Mouse (Mus musculus): Measurements from ENCODE around the gene Gstt1. TPM values are rescaled to one million over a fixed set of nuclear protein-coding genes. Genes with fewer than 3 reads are reported as not detected.

Gstt1 gene
- polyA plus RNA-seq, 1 experiment from 2014 or later = 13.5 TPM

DNA sequence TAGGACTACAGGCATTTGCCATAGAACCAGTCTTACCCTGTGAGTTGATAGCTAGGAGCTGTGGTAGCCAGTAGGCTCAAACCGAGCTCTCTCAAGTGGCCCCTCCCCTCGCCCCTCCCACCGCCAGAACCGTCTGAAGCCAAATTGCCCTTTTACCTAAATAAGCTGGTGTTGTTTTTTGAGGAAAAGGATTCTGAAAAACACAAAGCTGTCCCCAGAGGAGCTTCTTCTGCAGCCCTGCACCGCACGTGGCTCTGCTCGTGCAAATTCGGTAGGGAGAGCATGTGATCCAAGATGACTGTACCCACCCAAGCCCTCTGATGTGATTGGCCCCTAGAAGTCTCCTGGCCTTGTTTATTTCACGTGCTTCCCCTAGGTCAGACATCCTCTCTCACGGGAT, 36.9 kb upstream of the Gstt1 start:
- 0% methylated on average over 10 of the region's 10 CpGs for WGBS
- Histone ChIP-seq H3K27me3 (ENCODE audit: control insufficient read depth, insufficient read depth, low read length) (peaks cover 7% of the 10 kb centered on the region; the same call in 1 of the 2 replicates), H3K36me3 (ENCODE audit: control insufficient read depth, insufficient read depth, low read length) (no peaks in the 10 kb centered on the region), H3K4me2 (ENCODE audit: low read length) (peak overlapping the region; percentile 86), H3K4me3 (ENCODE audit: control insufficient read depth in 1 of 2, insufficient read depth in 1 of 2, low read depth in 1 of 2, low read length in 2 of 2) (peak overlapping the region; percentile 35 to 49), H3K4me1 (ENCODE audit: control insufficient read depth in 2 of 2, insufficient read depth in 2 of 2, low read length in 2 of 2) (peaks cover 15 to 31% of the 10 kb centered on the region in 2 experiments), H3K9ac (ENCODE audit: low read length) (peak overlapping the region; percentile 26; the same call in 1 of the 2 replicates), H3K9me3 (ENCODE audit: control insufficient read depth, low read length) (no peaks in the 10 kb centered on the region), H3K27ac (replicated peaks in 1 of 2; ENCODE audit: control insufficient read depth in 1 of 2, insufficient read depth in 1 of 2, low read depth in 2 of 2, low read length in 2 of 2) (no peak overlapping the region)
- ATAC-seq (ENCODE audit: insufficient number of reproducible peaks, insufficient read depth, low FRiP score, low read depth) = peak; percentile 10; the same call in 1 of the 2 replicates

DNA sequence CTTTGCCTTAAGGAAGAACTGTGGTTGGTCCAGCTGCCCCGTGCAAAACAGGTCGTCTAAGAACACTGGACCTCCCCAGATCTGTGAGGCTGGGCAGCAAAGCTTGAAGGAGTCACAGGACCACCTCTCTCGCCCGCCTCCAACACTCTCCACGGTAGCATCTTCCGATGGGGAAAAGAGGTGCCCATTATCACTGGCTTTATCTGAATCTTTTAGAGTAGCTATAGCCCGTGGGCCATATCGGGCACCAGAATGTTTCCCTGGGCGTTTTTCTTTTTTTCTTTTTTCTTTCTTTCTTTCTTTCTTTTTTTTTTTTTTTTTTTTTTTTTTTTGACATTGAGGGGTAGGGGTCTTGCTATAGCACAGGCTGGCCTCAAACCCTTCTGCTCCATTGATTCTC, 36.3 kb upstream of the Gstt1 start:
- 10% methylated on average over 9 of the region's 9 CpGs for WGBS
- Histone ChIP-seq H3K27ac (replicated peaks in 1 of 2; ENCODE audit: control insufficient read depth in 1 of 2, insufficient read depth in 1 of 2, low read depth in 2 of 2, low read length in 2 of 2) (no peak overlapping the region), H3K9me3 (ENCODE audit: control insufficient read depth, low read length) (no peaks in the 10 kb centered on the region), H3K36me3 (ENCODE audit: control insufficient read depth, insufficient read depth, low read length) (no peaks in the 10 kb centered on the region), H3K4me2 (ENCODE audit: low read length) (peak overlapping the region; percentile 86), H3K9ac (ENCODE audit: low read length) (peak overlapping the region; percentile 75), H3K4me3 (ENCODE audit: control insufficient read depth in 1 of 2, insufficient read depth in 1 of 2, low read depth in 1 of 2, low read length in 2 of 2) (peak overlapping the region; percentile 49 to 57), H3K4me1 (ENCODE audit: control insufficient read depth in 2 of 2, insufficient read depth in 2 of 2, low read length in 2 of 2) (peaks cover 15 to 31% of the 10 kb centered on the region in 2 experiments), H3K27me3 (ENCODE audit: control insufficient read depth, insufficient read depth, low read length) (peaks cover 7% of the 10 kb centered on the region; the same call in 1 of the 2 replicates)
- no peak for ATAC-seq (ENCODE audit: insufficient number of reproducible peaks, insufficient read depth, low FRiP score, low read depth)

DNA sequence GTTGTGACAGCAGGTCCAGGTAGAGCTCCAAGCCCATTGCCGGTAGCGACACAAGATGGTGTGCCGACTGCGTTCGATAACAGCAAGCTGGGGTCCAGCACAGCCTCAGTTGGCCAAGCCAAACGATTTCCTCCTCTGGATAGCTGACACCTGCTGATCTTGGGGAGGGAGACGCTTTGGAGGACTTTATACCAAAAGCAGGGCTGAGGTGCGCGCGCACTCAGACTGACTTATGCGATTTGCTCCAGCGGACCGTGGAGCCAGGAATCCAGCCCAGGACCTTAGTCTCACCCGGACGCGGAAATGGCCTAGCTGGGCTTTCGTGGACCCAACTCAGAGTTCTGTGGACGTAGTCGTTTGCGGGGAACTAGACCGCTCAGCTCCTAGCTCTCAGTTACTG, 35.9 kb upstream of the Gstt1 start:
- peaks cover 7% of the 10 kb centered on the region; the same call in 1 of the 2 replicates for H3K27me3 ChIP-seq (ENCODE audit: control insufficient read depth, insufficient read depth, low read length)
- no peaks in the 10 kb centered on the region for H3K9me3 ChIP-seq (ENCODE audit: control insufficient read depth, low read length)
- peak overlapping the region; percentile 75 for H3K9ac ChIP-seq (ENCODE audit: low read length)
- no peaks in the 10 kb centered on the region for H3K36me3 ChIP-seq (ENCODE audit: control insufficient read depth, insufficient read depth, low read length)
- 4% methylated on average over 21 of the region's 21 CpGs for WGBS
- peaks cover 15 to 31% of the 10 kb centered on the region in 2 experiments for H3K4me1 ChIP-seq (ENCODE audit: control insufficient read depth in 2 of 2, insufficient read depth in 2 of 2, low read length in 2 of 2)
- H3K4me3 ChIP-seq (ENCODE audit: control insufficient read depth in 1 of 2, insufficient read depth in 1 of 2, low read depth in 1 of 2, low read length in 2 of 2) = peak overlapping the region; percentile 49 to 57
- no peak overlapping the region for H3K27ac ChIP-seq (replicated peaks in 1 of 2; ENCODE audit: control insufficient read depth in 1 of 2, insufficient read depth in 1 of 2, low read depth in 2 of 2, low read length in 2 of 2)
- ATAC-seq (ENCODE audit: insufficient number of reproducible peaks, insufficient read depth, low FRiP score, low read depth) = no peak
- H3K4me2 ChIP-seq (ENCODE audit: low read length) = peak overlapping the region; percentile 86

DNA sequence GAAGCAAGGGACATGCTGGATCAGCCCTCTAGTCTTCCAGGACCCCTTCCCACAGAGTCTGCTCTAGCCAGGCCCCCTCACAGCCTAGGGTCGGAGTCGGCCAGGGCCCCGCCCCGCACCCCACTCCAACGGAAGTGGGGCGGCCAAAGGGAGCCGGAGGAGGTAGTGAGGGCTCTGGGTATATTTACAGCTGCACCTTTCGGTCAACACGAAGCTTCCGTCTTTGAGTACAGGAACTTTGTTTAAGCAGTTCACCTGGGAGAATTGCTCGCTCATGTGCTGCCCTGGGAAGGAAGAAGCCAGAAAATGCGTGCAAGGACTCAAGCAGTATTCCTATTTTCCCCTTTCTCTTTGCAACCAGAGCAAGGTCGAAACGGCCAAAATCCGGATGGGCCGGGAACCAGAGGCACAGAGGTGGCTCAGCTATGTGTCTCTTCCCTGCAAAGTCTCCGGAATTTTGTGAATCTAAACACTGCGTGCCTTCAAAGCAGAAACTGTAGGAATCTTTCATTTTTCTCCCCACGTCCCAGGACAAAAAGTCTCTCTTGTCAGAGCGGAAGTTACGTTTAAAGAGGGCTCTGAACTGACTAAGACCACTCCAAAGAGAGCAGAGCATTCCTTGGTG, 35.2 kb upstream of the Gstt1 start:
- WGBS = 14% methylated on average over 21 of the region's 21 CpGs
- H3K9ac ChIP-seq (ENCODE audit: low read length) = peak overlapping the region; percentile 75
- H3K27ac ChIP-seq (replicated peaks in 1 of 2; ENCODE audit: control insufficient read depth in 1 of 2, insufficient read depth in 1 of 2, low read depth in 2 of 2, low read length in 2 of 2) = no peak overlapping the region
- H3K9me3 ChIP-seq (ENCODE audit: control insufficient read depth, low read length) = no peaks in the 10 kb centered on the region
- H3K4me1 ChIP-seq (ENCODE audit: control insufficient read depth in 2 of 2, insufficient read depth in 2 of 2, low read length in 2 of 2) = peaks cover 13 to 31% of the 10 kb centered on the region in 2 experiments
- peak overlapping the region; percentile 49 to 57 for H3K4me3 ChIP-seq (ENCODE audit: control insufficient read depth in 1 of 2, insufficient read depth in 1 of 2, low read depth in 1 of 2, low read length in 2 of 2)
- no peaks in the 10 kb centered on the region for H3K36me3 ChIP-seq (ENCODE audit: control insufficient read depth, insufficient read depth, low read length)
- peaks cover 7% of the 10 kb centered on the region; the same call in 1 of the 2 replicates for H3K27me3 ChIP-seq (ENCODE audit: control insufficient read depth, insufficient read depth, low read length)
- peak overlapping the region; percentile 86 for H3K4me2 ChIP-seq (ENCODE audit: low read length)
- ATAC-seq (ENCODE audit: insufficient number of reproducible peaks, insufficient read depth, low FRiP score, low read depth) = no peak

DNA sequence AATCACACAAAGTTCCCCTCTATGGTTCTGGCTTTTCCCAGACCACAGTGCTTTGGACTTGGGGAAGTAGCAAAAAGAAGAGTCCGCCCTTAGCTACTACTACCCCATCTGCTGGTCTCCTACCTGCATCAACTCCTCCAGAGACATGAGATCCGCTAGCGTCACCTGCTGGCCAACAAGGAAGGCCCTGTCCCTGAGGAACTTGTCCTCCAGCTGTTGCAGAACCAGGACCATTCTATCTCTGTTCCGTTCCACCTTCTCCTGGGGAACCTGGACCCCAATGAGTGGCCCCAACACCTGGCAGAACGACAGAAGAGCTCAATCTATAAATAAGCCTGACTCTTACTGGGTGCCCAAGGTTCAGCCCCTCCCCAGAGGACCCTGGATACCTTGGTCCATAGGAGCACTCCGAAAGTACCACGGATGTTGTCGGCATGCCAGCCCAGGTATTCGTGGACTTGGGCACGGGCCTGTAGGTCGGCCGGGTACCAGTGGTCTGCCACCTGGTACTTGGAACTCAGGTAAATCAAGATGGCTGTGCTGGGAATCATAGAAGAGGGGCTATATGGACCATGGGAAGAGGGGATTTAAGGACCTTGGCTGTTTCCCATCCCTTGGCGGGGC, 34.0 kb upstream of the Gstt1 start:
- Histone ChIP-seq H3K36me3 (ENCODE audit: control insufficient read depth, insufficient read depth, low read length) (no peaks in the 10 kb centered on the region), H3K4me1 (ENCODE audit: control insufficient read depth in 2 of 2, insufficient read depth in 2 of 2, low read length in 2 of 2) (peaks cover 7 to 21% of the 10 kb centered on the region in 2 experiments), H3K9ac (ENCODE audit: low read length) (no peak overlapping the region), H3K9me3 (ENCODE audit: control insufficient read depth, low read length) (no peaks in the 10 kb centered on the region), H3K27me3 (ENCODE audit: control insufficient read depth, insufficient read depth, low read length) (peaks cover 7% of the 10 kb centered on the region; the same call in 1 of the 2 replicates), H3K4me2 (ENCODE audit: low read length) (no peak overlapping the region), H3K27ac (replicated peaks in 1 of 2; ENCODE audit: control insufficient read depth in 1 of 2, insufficient read depth in 1 of 2, low read depth in 2 of 2, low read length in 2 of 2) (no peak overlapping the region), H3K4me3 (ENCODE audit: control insufficient read depth in 1 of 2, insufficient read depth in 1 of 2, low read depth in 1 of 2, low read length in 2 of 2) (no peak overlapping the region)
- WGBS = 48% methylated on average over 13 of the region's 13 CpGs
- no peak for ATAC-seq (ENCODE audit: insufficient number of reproducible peaks, insufficient read depth, low FRiP score, low read depth)

DNA sequence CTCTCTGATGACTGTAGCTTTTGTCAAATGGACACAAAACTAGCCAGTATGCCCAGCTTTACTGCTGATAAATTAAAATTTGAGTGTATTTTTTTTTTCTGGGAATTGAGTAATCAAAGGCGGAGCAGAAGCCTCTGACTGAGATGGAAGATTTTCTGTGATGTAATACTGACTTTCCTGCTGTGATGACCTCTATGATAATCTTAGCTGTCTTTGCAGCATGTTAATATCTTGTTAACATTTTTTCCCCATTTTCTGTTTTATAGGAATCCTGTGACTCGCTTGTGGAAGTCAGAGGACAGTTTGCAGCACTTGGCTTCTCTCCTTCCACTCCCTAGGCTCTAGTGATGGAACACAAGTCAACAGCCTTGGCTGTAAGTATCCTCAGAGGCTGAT, 31.9 kb upstream of the Gstt1 start:
- H3K4me2 ChIP-seq (ENCODE audit: low read length) = no peak overlapping the region
- H3K36me3 ChIP-seq (ENCODE audit: control insufficient read depth, insufficient read depth, low read length) = no peaks in the 10 kb centered on the region
- H3K9me3 ChIP-seq (ENCODE audit: control insufficient read depth, low read length) = no peaks in the 10 kb centered on the region
- 75% methylated on average over 2 of the region's 2 CpGs for WGBS
- no peak overlapping the region for H3K27ac ChIP-seq (replicated peaks in 1 of 2; ENCODE audit: control insufficient read depth in 1 of 2, insufficient read depth in 1 of 2, low read depth in 2 of 2, low read length in 2 of 2)
- no peak for ATAC-seq (ENCODE audit: insufficient number of reproducible peaks, insufficient read depth, low FRiP score, low read depth)
- H3K9ac ChIP-seq (ENCODE audit: low read length) = no peak overlapping the region
- H3K4me3 ChIP-seq (ENCODE audit: control insufficient read depth in 1 of 2, insufficient read depth in 1 of 2, low read depth in 1 of 2, low read length in 2 of 2) = no peak overlapping the region
- H3K4me1 ChIP-seq (ENCODE audit: control insufficient read depth in 2 of 2, insufficient read depth in 2 of 2, low read length in 2 of 2) = peaks cover 5% of the 10 kb centered on the region in 2 experiments; a peak in 3 of 4 replicates
- peaks cover 7% of the 10 kb centered on the region; the same call in 1 of the 2 replicates for H3K27me3 ChIP-seq (ENCODE audit: control insufficient read depth, insufficient read depth, low read length)

DNA sequence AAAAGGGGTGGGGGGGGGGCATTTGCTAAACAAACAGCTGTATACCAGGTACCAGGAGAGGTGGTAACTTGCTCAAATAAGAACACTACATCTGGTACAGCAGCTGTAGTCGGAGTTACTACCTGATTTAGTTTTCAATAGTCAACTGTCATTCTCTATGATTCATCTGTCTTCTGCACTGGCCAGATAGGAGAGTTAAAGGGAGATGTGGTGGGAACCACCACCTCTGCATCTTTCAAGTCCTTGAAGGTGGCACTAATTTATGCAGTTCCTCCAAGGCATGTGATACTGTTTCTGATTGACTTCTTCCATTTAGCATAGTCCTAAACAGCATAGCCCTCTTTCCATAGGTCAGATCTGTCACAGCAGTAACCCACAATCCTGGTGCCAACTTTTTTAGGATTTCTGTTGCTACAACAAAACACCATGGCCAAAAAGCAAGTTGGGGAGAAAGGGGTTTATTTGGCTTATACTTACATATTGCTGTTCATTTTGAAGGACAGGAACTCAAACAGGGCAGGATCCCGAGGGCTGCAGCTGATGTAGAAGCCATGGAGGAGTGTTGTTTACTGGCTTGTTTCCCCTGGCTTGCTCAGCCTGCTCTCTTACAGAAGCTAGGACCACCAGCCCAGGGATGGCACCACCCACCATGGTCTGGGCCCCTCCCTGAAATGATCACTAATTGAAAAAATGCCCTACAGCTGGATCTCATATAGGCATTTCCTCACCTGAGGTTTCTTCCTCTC, 31.3 kb upstream of the Gstt1 start:
- 66% methylated on average over 2 of the region's 2 CpGs for WGBS
- Histone ChIP-seq H3K4me2 (ENCODE audit: low read length) (no peak overlapping the region), H3K36me3 (ENCODE audit: control insufficient read depth, insufficient read depth, low read length) (no peaks in the 10 kb centered on the region), H3K4me1 (ENCODE audit: control insufficient read depth in 2 of 2, insufficient read depth in 2 of 2, low read length in 2 of 2) (peaks cover 4% of the 10 kb centered on the region in 2 experiments; a peak in 2 of 4 replicates), H3K27me3 (ENCODE audit: control insufficient read depth, insufficient read depth, low read length) (peaks cover 7% of the 10 kb centered on the region; the same call in 1 of the 2 replicates), H3K27ac (replicated peaks in 1 of 2; ENCODE audit: control insufficient read depth in 1 of 2, insufficient read depth in 1 of 2, low read depth in 2 of 2, low read length in 2 of 2) (no peak overlapping the region), H3K9me3 (ENCODE audit: control insufficient read depth, low read length) (no peaks in the 10 kb centered on the region), H3K9ac (ENCODE audit: low read length) (no peak overlapping the region), H3K4me3 (ENCODE audit: control insufficient read depth in 1 of 2, insufficient read depth in 1 of 2, low read depth in 1 of 2, low read length in 2 of 2) (no peak overlapping the region)
- ATAC-seq (ENCODE audit: insufficient number of reproducible peaks, insufficient read depth, low FRiP score, low read depth) = no peak
